Mouse (Mus musculus) stomach, embryonic 16.5 days (tissue): Measurements from ENCODE around the gene Ltbp1. TPM values are rescaled to one million over a fixed set of nuclear protein-coding genes. Genes with fewer than 3 reads are reported as not detected.

Experiments used
- ATAC-seq: fragments of 200-750 bp; cut with Nextera tagmentation; 2 replicates; pipeline ENCODE4 v1.8.0; 2017; ENCODE audit warnings: moderate number of reproducible peaks, moderate TSS enrichment; ENCODE audit not compliant: insufficient read depth, low FRiP score
- H3K27ac ChIP-seq: fragments of 300-500 bp; sonication (generic); 2 replicates; pipeline ENCODE4 v1.5.1; 2014; ENCODE audit warnings: low read length
- H3K27me3 ChIP-seq: fragments of 300-500 bp; sonication (generic); 2 replicates; pipeline ENCODE4 v1.6.1; 2014; ENCODE audit warnings: low read length, control low read depth, mixed read lengths; ENCODE audit not compliant: control insufficient read depth, insufficient read depth
- H3K36me3 ChIP-seq: fragments of 300-500 bp; sonication (generic); 2 replicates; pipeline ENCODE4 v1.6.1; 2014; ENCODE audit warnings: low read length; ENCODE audit not compliant: control insufficient read depth, insufficient read depth
- H3K4me1 ChIP-seq: fragments of 300-500 bp; sonication (generic); 2 replicates; pipeline ENCODE4 v1.6.1; 2014; ENCODE audit warnings: low read length, control low read depth, mixed read lengths; ENCODE audit not compliant: control insufficient read depth, insufficient read depth
- H3K4me2 ChIP-seq: fragments of 300-500 bp; sonication (generic); 2 replicates; pipeline ENCODE4 v1.6.1; 2014; ENCODE audit warnings: low read depth, low read length, mixed read lengths
- H3K4me3 ChIP-seq: fragments of 300-500 bp; sonication (generic); replicated peaks from 2 replicates; pipeline ENCODE4 v1.5.1; 2014; ENCODE audit warnings: mild to moderate bottlenecking, low read length
- H3K9ac ChIP-seq: fragments of 300-500 bp; sonication (generic); 2 replicates; pipeline ENCODE4 v1.6.1; 2014; ENCODE audit warnings: low read length
- H3K9me3 ChIP-seq: fragments of 300-500 bp; sonication (generic); replicated peaks from 2 replicates; pipeline ENCODE4 v1.6.1; 2016; ENCODE audit warnings: low read length, control low read depth; ENCODE audit not compliant: control insufficient read depth
- WGBS: fragments of 180-500 bp; shearing (Covaris S2); extraction: QIAGEN DNeasy Blood & Tissue Kit; methylation state at CpG from one replicate; pipeline ENCODE4 v1.1.7; 2014; 5-methylcytosine and 5-hydroxymethylcytosine counted together
- polyA plus RNA-seq: library from polyadenylated mRNA; unstranded; fragments of >200 nt; fragmentation: Nextera tagmentation; extraction: Ambion mirVana; gene quantifications from 2 replicates; pipeline ENCODE4 v1.2.1, GENCODE M21; 2015

Ltbp1 gene
- polyA plus RNA-seq, 1 experiment from 2014 or later: 30.1 TPM

DNA sequence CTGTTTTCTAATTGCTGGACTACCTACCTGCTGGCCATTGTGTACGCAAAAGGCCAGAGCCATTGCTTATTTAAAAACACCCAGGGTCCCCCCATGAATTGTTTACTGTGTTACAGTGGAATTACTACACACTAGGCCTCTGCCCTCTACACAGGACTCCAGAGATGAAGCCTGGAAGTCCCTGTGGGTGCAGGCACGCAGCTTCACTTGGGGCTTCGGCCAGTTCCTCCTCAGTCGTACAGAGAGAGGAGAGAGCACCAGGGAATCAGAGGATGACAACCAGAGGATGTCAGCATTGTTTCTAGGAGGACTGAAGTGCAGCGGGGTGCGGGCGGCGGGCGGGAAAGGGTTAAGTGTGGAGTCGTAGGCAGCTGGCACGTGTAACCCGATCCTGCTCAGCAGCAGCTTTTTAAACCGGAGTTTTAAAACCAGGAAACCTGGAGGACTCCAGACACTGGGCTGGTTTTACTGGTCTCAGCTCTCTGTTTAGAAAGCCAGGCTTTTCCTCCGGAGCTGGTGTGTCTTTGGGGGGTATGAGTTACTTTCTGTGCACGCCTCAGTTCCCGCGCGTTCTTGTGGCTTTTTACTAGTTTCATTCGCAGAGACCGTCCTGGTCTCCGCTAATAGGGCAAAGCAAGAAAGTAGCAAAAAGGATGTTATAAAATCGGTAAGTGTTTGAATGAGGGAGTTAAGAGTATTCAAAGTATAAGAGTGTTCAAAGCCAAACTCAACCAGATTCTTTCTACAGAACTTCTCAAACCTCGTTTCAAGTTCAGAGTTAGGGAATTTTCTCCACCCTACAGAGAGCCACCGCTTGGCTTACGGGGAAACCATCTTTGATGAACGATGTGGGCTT is 11.4 kb upstream of the Ltbp1 start:
- peak overlapping the region; percentile 66 for H3K27ac ChIP-seq
- H3K27me3 ChIP-seq: no peaks in the 10 kb centered on the region
- 4% methylated on average over 26 of the region's 26 CpGs for WGBS
- ATAC-seq: peak; percentile 85
- no peaks in the 10 kb centered on the region for H3K9me3 ChIP-seq
- H3K4me1 ChIP-seq: peaks cover 11% of the 10 kb centered on the region
- H3K4me2 ChIP-seq: peak overlapping the region; percentile 64
- peak overlapping the region; percentile 66 for H3K9ac ChIP-seq
- H3K4me3 ChIP-seq: peak overlapping the region; percentile 46
- no peaks in the 10 kb centered on the region for H3K36me3 ChIP-seq

DNA sequence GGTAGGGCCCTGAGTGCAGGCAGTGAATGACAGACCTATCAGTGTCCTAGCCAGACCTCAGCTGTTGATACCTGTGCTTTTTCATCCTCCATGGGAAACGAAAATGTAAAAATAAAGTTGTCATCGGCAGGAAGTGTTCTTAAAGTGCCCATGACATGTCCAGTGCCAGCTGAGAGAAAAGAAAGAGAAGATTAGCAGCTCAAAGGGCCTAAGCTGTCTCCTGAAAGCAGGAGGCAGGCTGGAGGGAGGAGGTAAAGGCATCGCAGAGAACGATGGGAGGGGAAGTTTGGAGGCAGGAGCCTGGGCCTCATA is 10.8 kb upstream of the Ltbp1 start:
- peak overlapping the region; percentile 66 for H3K27ac ChIP-seq
- H3K36me3 ChIP-seq: no peaks in the 10 kb centered on the region
- ATAC-seq: no peak

GRCm38 (mm10) chr17:74995266-74995665 is 10.1 kb upstream of the Ltbp1 start:
- Histone ChIP-seq H3K36me3 (no peaks in the 10 kb centered on the region), H3K9ac (no peak overlapping the region), H3K4me1 (peaks cover 11% of the 10 kb centered on the region), H3K4me3 (no peak overlapping the region), H3K27ac (no peak overlapping the region), H3K4me2 (no peak overlapping the region), H3K27me3 (no peaks in the 10 kb centered on the region), H3K9me3 (no peaks in the 10 kb centered on the region)
- WGBS: 80% methylated on average over 3 of the region's 3 CpGs
- ATAC-seq: no peak

More for the DNA sequence above, 10.8 kb upstream of the Ltbp1 start:
- H3K4me2 ChIP-seq: peak overlapping the region; percentile 64
- peak overlapping the region; percentile 46 for H3K4me3 ChIP-seq
- peaks cover 11% of the 10 kb centered on the region for H3K4me1 ChIP-seq
- no peaks in the 10 kb centered on the region for H3K9me3 ChIP-seq
- H3K27me3 ChIP-seq: no peaks in the 10 kb centered on the region
- H3K9ac ChIP-seq: peak overlapping the region; percentile 66
- WGBS: 12% methylated on average over 4 of the region's 4 CpGs

DNA sequence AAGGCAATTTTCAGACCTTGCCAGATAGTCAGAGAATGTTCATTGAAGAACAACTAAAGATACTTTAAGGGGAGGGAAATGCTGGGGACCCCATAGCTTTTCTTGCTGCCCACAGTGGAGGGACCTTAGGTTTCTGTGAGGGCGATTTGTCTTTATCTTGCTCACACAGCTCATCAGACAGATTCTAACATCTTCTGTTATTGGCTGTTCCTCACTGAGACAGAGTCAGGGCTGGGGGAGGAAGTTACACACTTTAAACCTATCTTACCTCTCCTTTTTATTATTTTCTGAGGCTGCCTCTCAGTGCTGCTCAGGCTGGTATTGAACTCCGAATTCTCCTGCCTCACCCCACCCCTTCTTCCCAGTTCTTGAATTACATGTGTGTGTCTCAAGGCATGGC is 5.3 kb upstream of the Ltbp1 start:
- WGBS: 82% methylated on average over 2 of the region's 2 CpGs

DNA sequence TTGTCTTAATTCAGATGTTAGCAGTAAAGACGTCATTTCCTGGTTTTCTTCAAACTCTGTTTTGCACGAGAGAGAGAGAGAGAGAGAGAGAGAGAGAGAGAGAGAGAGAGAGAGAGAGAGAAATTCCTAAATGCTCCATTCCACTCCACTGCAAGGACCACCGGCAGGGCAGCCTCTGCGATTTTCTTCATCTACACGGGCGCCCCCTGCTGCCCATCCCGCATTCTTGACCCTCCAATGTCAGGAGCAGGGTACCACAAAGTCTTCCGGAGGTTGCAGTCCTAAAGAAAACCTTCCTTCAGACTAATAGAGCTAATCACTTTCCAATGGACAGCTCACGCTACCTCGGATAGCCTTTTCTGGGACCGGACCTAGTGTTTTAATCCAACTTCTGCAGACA is 548 bp upstream of the Ltbp1 start:
- WGBS: under 1% methylated on average over 11 of the region's 11 CpGs
- 0 out of 2 replicates have a peak, but pooled peaks cover 4% of the 10 kb centered on the region for H3K4me1 ChIP-seq
- ATAC-seq: peak; percentile 79
- no peaks in the 10 kb centered on the region for H3K27me3 ChIP-seq
- no peaks in the 10 kb centered on the region for H3K9me3 ChIP-seq
- peak overlapping the region; percentile 89 for H3K9ac ChIP-seq
- peak overlapping the region; percentile 74 for H3K4me3 ChIP-seq
- peak overlapping the region; percentile 90 for H3K27ac ChIP-seq
- no peaks in the 10 kb centered on the region for H3K36me3 ChIP-seq
- H3K4me2 ChIP-seq: peak overlapping the region; percentile 98

More for the DNA sequence above, 5.3 kb upstream of the Ltbp1 start:
- H3K27me3 ChIP-seq: no peaks in the 10 kb centered on the region
- no peak overlapping the region for H3K4me3 ChIP-seq
- H3K9me3 ChIP-seq: no peaks in the 10 kb centered on the region
- no peak for ATAC-seq
- H3K36me3 ChIP-seq: no peaks in the 10 kb centered on the region
- no peak overlapping the region for H3K9ac ChIP-seq
- no peak overlapping the region for H3K27ac ChIP-seq
- H3K4me1 ChIP-seq: no peaks in the 10 kb centered on the region
- H3K4me2 ChIP-seq: no peak overlapping the region

DNA sequence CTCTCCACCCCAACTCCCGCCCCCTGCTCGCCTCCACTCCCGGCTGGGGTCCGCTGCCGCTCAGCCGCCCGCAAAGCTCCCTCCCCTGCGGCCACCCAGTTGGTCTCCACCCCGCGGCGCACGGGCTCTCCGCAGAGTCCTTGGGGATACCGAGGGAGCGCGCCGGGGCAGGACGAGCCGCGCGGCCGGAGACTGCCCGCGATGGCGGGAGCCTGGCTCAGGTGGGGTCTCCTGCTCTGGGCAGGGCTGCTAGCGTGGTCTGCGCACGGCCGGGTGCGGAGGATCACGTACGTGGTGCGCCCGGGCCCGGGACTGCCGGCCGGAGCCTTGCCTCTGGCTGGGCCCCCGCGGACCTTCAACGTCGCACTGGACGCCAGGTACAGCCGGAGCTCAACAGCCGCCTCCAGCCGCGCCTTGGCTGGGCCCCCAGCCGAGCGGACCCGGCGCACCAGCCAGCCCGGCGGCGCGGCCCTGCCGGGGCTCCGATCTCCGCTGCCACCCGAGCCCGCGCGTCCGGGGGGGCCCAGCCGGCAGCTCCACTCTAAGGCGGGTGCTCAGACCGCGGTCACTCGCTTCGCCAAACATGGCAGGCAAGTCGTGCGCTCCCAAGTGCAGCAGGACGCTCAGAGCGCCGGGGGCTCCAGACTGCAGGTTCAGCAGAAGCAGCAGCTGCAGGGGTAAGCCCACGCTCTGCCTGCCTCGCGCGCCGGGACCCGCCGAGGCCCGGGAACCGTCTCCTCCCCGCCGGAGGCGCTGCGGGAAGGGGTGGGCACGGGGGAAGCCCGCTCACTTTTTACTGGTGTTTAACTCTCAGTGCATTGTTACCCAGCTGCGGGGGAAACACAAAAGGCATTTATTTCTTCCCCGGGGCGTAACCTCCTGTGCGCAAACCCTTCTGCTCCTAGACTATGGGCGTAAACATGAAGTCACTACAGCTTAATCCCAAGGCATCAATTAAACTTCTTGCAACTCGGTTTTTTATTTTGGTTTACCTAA is 615 bp downstream of the Ltbp1 start:
- peak; percentile 74 for ATAC-seq
- H3K36me3 ChIP-seq: no peaks in the 10 kb centered on the region
- H3K9ac ChIP-seq: peak overlapping the region; percentile 89
- no peaks in the 10 kb centered on the region for H3K27me3 ChIP-seq
- peak overlapping the region; percentile 74 for H3K4me3 ChIP-seq
- H3K9me3 ChIP-seq: no peaks in the 10 kb centered on the region
- H3K4me1 ChIP-seq: 0 out of 2 replicates have a peak, but pooled peaks cover 4% of the 10 kb centered on the region
- under 1% methylated on average over 92 of the region's 94 CpGs for WGBS
- H3K27ac ChIP-seq: peak overlapping the region; percentile 90
- H3K4me2 ChIP-seq: peak overlapping the region; percentile 98

GRCm38 (mm10) chr17:75010955-75011354 is 5.6 kb downstream of the Ltbp1 start:
- H3K4me2 ChIP-seq: no peak overlapping the region
- no peaks in the 10 kb centered on the region for H3K9me3 ChIP-seq
- no peaks in the 10 kb centered on the region for H3K27me3 ChIP-seq
- no peak overlapping the region for H3K4me3 ChIP-seq
- no peaks in the 10 kb centered on the region for H3K36me3 ChIP-seq
- peaks cover 28% of the 10 kb centered on the region for H3K4me1 ChIP-seq
- ATAC-seq: no peak
- no peak overlapping the region for H3K27ac ChIP-seq
- 74% methylated on average over 6 of the region's 6 CpGs for WGBS
- no peak overlapping the region for H3K9ac ChIP-seq

DNA sequence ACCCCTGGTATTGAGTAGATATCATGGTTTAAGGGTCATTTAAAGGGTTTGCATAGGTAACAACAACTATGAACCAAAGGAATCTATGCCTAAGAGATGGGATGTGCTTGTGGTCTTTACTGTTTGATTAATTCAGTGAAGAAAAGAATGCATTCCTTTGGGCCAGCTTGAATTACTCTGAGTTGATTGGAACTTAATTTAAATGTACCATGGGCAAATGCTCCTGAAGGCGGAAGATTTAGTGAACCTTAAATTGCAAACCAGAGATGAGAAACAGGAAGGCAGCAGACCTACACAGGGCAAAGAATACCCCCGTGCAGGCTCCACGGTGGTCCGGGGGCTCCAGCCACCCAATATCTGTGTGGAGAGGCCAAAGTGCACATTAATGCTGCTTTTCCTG is 7.8 kb downstream of the Ltbp1 start:
- no peak for ATAC-seq
- Histone ChIP-seq H3K27me3 (no peaks in the 10 kb centered on the region), H3K4me2 (no peak overlapping the region), H3K4me1 (peaks cover 24% of the 10 kb centered on the region), H3K27ac (no peak overlapping the region), H3K4me3 (no peak overlapping the region), H3K9me3 (no peaks in the 10 kb centered on the region), H3K9ac (no peak overlapping the region), H3K36me3 (no peaks in the 10 kb centered on the region)
- 43% methylated on average over 4 of the region's 4 CpGs for WGBS

- peak; percentile 82 for ATAC-seq
- WGBS: 37% methylated on average over 10 of the region's 10 CpGs
These were observed 8.5 kb downstream of the Ltbp1 start for GRCm38 (mm10) chr17:75013868-75014267.

More at GRCm38 (mm10) chr17:75013868-75014267, 8.5 kb downstream of the Ltbp1 start:
- no peak overlapping the region for H3K9ac ChIP-seq
- H3K9me3 ChIP-seq: no peaks in the 10 kb centered on the region
- H3K27ac ChIP-seq: no peak overlapping the region
- no peaks in the 10 kb centered on the region for H3K36me3 ChIP-seq
- no peak overlapping the region for H3K4me2 ChIP-seq
- no peak overlapping the region for H3K4me3 ChIP-seq
- no peaks in the 10 kb centered on the region for H3K27me3 ChIP-seq
- peaks cover 24% of the 10 kb centered on the region for H3K4me1 ChIP-seq
